Mouse (Mus musculus) layer of hippocampus, postnatal 14 days (tissue): Measurements from ENCODE around the gene Pld5. TPM values are rescaled to one million over a fixed set of nuclear protein-coding genes. Genes with fewer than 3 reads are reported as not detected.

ENCODE experiments used
- DNase-seq, 2 experiments: peaks; one replicate each; pipeline ENCODE4 v3.0.0; 2021 to 2022; ENCODE audit warnings: low spot score in 2 of 2, mixed read lengths in 1 of 2
- total RNA-seq, 2 experiments: library from RNA; stranded (reverse); gene quantifications; 2 replicates each; pipeline ENCODE4 v1.2.3; 2021

Pld5 gene
- total RNA-seq, 2 experiments from 2014 or later, result 1.9 to 2.9 TPM

DNA sequence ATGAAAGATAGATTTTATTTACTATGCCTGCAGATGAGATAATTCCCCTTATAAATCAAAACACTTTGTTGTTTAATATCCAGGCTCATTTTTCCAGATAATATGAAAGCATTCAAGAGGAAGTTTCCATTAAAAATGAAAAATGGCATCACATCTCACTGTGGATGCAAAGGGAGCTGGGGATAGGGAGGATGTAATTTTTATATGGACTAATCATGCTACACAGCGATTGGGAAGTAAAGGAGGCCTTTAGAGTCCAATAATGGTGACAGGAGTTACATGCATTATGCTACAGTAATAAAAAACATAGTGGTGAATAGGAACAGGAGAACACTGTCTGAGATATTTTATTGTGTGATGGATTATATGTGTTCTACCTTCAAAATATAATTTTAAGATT, 100.1 kb downstream of the Pld5 start:
- no peak for DNase-seq

DNA sequence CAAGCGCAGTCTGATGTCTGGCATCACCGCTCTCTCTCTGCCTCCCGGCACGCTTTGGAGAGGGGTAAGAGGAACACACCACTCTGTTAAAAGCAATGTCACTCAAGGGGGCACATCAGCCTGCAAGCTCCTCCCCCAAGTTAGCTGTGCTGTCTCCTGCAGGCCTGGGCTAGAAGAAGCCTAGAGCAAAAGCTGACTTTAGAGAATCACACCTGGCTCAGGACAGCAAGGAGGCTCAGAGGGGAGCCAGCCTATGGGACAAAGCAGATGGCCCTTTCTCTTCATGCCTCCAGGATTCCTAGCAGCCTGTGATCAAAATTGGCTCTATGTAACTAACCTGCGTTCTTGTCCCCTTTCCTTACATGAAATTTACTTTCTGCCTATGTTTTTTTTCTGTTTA, 107.3 kb downstream of the Pld5 start:
- no peak for DNase-seq

GRCm38 (mm10) chr1:176167114-176167513, 108.0 kb downstream of the Pld5 start:
- DNase-seq, result no peak

DNA sequence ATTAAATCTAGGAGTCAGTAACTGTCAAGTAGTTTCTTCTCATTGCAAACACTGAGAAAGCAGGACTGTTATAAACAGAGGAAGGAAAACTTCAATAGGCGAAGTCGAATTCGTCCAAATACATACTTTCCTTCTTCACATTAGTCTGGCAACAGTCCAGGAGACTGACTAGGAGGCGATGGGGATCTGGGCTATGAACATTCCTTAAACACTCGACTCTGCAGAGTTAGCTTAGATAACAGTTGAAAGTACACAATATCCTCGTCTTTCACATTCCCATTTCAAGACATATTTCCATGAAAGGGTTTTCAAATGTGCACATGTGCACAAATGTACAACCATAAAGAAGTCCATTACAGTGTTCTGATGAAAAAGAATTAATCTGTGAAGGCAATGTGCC, 129.8 kb downstream of the Pld5 start:
- DNase-seq, result no peak

DNA sequence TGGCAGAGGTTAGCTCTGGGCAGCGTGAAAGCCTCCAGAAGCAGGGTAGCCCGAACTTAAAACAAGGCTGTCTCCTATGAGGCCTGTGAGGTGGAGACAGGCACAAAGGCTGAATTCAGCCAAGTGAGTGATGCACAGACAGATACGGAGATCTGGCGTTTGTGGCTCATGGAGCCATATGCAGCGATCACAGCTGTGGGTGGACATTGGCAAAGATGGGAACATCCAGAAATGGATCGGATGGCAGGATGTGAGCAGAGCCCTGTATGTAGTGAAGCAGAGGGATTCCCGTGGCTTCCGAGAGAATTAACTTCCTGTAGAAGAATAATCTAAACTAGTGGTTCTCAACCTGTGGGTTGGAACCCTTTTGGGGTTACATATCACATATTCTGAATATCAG, 140.7 kb downstream of the Pld5 start:
- no peak for DNase-seq

GRCm38 (mm10) chr1:176125771-176126170, 149.3 kb downstream of the Pld5 start:
- no peak for DNase-seq

GRCm38 (mm10) chr1:176124441-176124840, 150.7 kb downstream of the Pld5 start:
- DNase-seq, result no peak

DNA sequence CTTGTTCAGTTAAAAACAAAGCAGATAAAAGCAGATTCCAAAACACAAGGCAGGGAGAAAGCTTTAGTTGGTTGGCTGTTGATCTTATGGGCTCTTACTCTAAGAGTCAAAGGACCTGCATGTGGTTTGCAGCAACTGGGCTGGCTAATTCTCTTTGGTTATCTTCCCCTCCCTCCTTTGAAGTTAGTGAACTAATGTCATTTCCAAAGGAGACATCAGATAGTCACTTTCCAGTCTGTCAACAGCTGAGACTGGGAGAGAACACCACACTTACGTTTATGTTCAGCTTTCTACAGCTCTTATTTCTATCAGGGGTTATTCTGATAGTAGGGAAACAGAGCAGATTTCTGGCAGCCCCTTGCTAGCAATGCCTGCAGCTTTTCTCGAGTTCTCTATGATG, 151.3 kb downstream of the Pld5 start:
- DNase-seq, result no peak

- no peak for DNase-seq
Measured at GRCm38 (mm10) chr1:176115604-176116003, 159.5 kb downstream of the Pld5 start.

DNA sequence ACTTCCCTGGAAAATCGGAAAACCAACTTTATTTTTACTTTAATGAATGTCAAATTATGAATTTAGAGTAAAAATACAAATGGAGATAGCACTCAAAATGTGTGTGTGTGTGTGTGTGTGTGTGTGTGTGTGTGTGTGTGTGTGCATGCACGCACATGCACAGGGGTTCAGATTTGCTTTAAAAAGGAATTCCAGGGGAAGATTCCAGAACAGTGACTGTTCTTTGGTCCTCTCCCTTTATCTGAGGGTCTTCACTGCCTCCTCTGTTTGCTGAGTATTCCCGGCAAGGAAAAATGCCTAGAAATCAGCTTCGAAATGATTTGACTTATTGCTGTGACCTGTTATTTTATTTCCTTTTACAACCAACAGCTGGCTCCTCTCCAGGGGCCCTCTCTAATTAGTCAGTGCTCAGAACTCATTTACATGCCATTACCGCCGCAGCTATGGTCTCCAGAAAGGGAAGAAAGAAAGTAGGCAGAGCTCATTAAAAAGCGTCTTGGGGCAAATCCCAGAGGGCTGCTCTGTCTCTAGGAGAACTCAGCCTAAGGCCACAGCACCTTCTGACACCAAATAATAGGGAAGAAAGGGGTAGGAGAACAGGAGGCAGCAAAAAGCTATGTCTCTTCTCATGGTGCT, 176.3 kb downstream of the Pld5 start:
- peak; percentile 18 to 63 for DNase-seq

- no peak for DNase-seq
Measured at GRCm38 (mm10) chr1:176092119-176092518, 183.0 kb downstream of the Pld5 start.

DNA sequence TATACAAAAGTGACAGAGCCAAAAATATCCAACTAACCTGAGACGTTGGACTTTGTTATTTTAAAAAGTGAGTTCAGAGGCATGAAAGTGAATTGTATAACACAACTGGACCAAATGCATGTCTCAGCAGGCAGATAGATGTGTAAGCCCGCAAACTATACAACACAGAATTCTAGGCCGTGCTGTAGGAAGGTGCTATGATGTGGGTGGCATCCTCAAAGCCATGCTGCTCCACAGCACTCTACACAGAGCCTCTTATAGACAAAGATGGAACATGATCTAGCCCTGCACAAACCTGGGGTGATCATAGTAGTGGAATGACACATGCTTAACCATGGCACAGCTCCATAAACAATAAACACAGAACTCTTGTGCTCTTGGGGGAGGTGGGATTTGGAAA, 185.7 kb downstream of the Pld5 start:
- DNase-seq, result no peak

DNA sequence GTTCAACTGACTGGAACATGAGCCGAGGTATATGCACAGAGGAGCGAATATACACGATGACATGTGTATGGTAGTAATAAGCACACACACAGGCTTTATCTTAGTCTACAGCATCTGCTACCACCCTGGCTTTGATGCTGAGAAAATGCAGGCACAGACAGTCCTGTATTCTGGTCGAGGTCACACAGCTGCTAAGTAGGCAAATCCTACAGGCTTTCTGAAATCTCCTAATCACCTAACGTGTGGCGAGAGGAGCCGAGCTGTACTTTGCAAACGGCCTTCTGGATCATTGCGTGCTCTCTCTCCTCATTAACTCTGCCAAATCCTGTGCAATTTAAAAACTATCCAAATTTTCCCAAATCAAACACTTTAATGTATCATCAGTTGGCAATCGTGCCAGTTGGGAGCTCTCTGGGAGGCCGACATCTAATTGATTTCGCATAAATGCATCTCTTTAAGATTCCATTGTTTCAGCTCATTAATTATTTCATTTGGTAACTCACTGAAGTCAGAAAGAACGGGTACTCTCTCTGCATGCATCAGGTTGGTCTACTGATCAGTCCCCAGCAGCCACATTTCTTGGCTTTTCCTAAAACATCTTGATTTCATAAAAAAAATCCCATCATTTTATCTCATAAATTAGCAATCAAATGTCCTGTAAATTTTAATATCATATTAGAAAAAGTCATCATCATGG, 189.0 kb downstream of the Pld5 start:
- peak in 1 of 2 experiments; percentile 9 for DNase-seq

DNA sequence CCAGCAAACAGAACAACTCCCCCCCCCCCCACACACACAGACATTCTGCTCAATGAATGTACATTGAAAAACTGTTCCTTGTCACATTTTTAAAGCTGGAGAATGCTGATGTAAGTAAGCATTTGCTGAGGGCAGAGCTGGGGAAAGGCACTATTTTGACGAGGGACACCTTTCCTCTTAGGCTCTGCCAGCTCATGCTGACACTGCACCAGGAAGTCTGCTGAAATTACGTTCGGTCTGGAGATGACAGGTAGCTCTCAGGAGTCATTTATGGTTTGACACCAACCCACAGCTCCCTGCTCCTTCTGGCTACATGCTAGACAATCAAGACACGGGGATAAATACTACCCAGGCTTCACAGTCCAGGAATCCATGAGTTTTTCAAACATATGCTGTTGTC, 192.8 kb downstream of the Pld5 start:
- DNase-seq, result no peak

- DNase-seq, result no peak
Measured at GRCm38 (mm10) chr1:176080969-176081368, 194.1 kb downstream of the Pld5 start.

GRCm38 (mm10) chr1:176078410-176078809, 196.7 kb downstream of the Pld5 start:
- no peak for DNase-seq

DNA sequence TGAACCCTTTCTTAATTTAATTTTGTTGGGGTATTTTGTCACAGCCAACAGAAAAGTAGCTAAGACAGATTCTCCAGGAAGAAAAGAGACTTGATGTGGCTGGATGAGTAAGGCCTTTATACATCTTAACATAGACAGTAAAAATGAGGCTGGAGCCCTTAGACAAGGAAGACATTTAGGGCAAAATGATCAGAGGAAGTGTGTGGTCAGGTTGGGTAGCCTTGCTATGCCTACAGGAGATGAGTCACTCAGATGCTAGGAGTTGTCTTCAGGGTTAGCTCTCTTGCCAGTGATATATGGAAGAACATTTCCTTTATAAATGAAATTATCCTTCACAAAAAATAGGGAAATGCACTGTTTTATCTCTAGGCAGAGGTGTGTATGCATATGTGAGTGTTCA, 198.3 kb downstream of the Pld5 start:
- no peak for DNase-seq

- DNase-seq, result no peak
Measured at GRCm38 (mm10) chr1:176075810-176076209, 199.3 kb downstream of the Pld5 start.

GRCm38 (mm10) chr1:176075409-176075808, 199.7 kb downstream of the Pld5 start:
- peak; percentile 6 to 18 for DNase-seq

- DNase-seq, result no peak
Measured at GRCm38 (mm10) chr1:176074526-176074925, 200.6 kb downstream of the Pld5 start.

DNA sequence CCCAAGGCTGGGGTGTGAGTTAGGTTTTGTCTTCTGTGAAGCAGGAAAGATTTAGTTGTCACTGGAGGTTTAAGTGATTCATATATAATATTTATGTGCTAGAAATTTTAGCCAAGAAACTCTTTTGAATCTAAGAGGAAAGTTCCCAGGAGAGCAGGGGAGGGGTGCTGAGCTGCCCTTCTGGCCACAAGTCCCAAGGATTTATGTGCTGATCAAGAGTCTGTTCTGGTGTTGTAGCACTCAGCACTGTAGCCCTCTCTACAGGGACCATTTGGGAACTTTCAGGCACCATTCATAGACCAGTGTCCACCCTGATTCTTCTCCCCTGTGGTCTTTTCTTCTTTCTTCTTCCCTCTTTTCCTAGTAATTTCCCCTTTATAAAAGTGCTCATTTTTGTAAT, 209.8 kb downstream of the Pld5 start:
- DNase-seq, result no peak

DNA sequence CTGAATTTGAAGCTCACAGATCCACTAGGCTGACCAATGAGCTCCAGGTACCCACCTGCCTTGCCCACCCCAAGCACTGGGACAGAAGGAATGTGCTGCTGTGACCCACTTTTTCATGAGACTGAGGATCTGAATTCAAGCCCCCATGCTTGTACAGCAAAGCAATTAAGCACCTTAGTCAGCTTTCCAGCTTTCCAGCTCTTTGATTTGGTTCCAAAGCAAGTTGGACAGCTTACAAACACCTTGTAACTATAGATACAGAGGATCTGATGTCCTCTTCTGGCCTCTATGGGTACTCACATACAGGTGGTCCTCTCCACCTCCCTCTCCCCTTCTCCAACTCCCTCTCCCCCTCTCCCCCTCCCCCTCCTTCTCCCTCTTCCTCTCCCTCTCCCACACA, 210.6 kb downstream of the Pld5 start:
- DNase-seq, result no peak

DNA sequence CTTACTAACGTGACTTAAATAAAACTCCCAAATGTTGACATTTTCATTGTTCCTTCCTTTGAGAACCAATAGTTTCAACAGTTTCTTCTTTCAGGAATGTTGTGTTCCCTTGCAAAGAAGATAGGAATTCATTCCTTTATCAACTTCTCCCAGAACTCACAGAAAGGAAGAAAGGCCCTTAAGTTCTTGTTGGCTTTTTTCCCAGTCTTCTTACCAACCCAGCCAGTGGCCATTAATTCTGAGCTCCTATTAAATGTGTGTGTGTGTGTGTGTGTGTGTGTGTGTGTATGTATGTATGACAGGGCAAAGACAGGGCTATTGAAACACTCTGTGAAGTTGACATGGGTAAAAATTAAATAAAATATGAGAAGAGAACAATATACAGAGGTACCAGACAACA, 221.5 kb downstream of the Pld5 start:
- DNase-seq, result no peak
